In the genomic region with DNA sequence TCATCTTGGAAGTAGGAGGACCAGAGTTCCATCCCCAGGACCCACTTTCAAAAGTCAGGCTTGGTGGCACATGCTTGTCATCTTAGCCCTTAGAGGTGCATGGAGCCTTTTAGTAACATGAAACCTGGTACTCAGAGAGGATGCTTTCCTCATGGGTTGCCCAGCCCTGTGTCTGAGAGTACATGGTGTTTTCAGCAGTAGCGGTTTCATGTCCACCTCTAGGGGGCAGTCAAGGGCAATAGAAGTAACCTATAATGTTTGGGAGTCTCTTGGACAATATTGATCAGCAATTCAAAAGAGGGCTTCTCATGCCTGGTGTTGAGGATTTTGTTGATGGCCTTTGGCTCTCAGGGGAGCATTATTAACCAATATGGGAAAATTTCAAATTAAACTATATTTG, we compare ENCODE assay signal across 9 mouse cellular contexts. TPM values are rescaled to one million over a fixed set of nuclear protein-coding genes. Genes with fewer than 3 reads are reported as not detected.
A peak's percentile ranks its signal among the peaks of the same experiment; 100 is the strongest.
DNase-seq lines count a peak whose midpoint lies in the region; ATAC-seq lines count a peak whose summit lies in the region.
"Had no signal": no experiment of that assay in that cellular context is flagged by ENCODE, and none has a peak within 500 bp of the region (broad histone marks: within the 10 kb centered on the region; RNA-seq: fewer than 3 reads in every experiment).

No protein-coding gene starts in this region.

- H3K9ac ChIP-seq in limb, embryonic 11.5 days (ENCODE audit: low read length) = no peak overlapping the region
- H3K9ac ChIP-seq: liver, embryonic 15.5 days had no signal

- no peaks in the 10 kb centered on the region for H3K36me3 ChIP-seq in limb, embryonic 11.5 days (ENCODE audit: control insufficient read depth, insufficient read depth, low read length)
- H3K36me3 ChIP-seq: liver, embryonic 15.5 days had no signal

- peak; percentile 8 for DNase-seq in adrenal gland, postnatal 10 days
- no peak for DNase-seq in adrenal gland, postnatal 4 days (ENCODE audit: low spot score in 2 of 2)
- DNase-seq in layer of hippocampus, postnatal 10 days (ENCODE audit: low spot score in 2 of 2) = peak; percentile 16 to 43
- DNase-seq in layer of hippocampus, adult 9-10 months (ENCODE audit: low spot score) = no peak
- DNase-seq in ZHBTc4 (ENCODE audit: low read depth, low spot score) = peak; percentile 52
- DNase-seq in limb, embryonic 11.5 days (ENCODE audit: low spot score) = peak; percentile 58
- DNase-seq in testis, postnatal 10 days (ENCODE audit: low spot score) = no peak

- no peak overlapping the region for H3K27ac ChIP-seq in limb, embryonic 11.5 days (replicated peaks; ENCODE audit: low read depth, low read length)
- H3K27ac ChIP-seq: liver, embryonic 15.5 days had no signal

- H3K27me3 ChIP-seq in limb, embryonic 11.5 days (ENCODE audit: control insufficient read depth, insufficient read depth, low read length) = no peaks in the 10 kb centered on the region
- H3K27me3 ChIP-seq: liver, embryonic 15.5 days had no signal

- H3K4me3 ChIP-seq in limb, embryonic 11.5 days (ENCODE audit: low read depth, low read length) = no peak overlapping the region
- H3K4me3 ChIP-seq: liver, embryonic 15.5 days had no signal

- no peak overlapping the region for H3K4me2 ChIP-seq in limb, embryonic 11.5 days (ENCODE audit: low read depth, severe bottlenecking)
- H3K4me2 ChIP-seq: liver, embryonic 15.5 days had no signal

- 25% methylated on average over 1 of the region's 1 CpGs for WGBS in limb, embryonic 11.5 days

- H3K4me1 ChIP-seq in limb, embryonic 11.5 days (ENCODE audit: control insufficient read depth, insufficient read depth, low read length) = no peaks in the 10 kb centered on the region
- H3K4me1 ChIP-seq: liver, embryonic 15.5 days had no signal

- no peaks in the 10 kb centered on the region for H3K9me3 ChIP-seq in limb, embryonic 11.5 days (ENCODE audit: control insufficient read depth, low read length)
- H3K9me3 ChIP-seq: liver, embryonic 15.5 days had no signal

- no peak for ATAC-seq in limb, embryonic 11.5 days (ENCODE audit: insufficient number of reproducible peaks, low FRiP score, low TSS enrichment, low read depth)
- no peak for ATAC-seq in erythroid progenitor cell, adult 5-6 weeks (replicated peaks; ENCODE audit: low FRiP score, poor library complexity, severe bottlenecking)

RNA-seq across cellular contexts. Expression of gene Ddx18, which starts 33.3 kb away (rescaled TPM):
- total RNA-seq in adrenal gland, postnatal 10 days (2021) = 10 to 100 TPM; 36.6 to 37.7 TPM
- total RNA-seq in adrenal gland, postnatal 4 days (2021) = 10 to 100 TPM; 43.3 to 46.9 TPM
- total RNA-seq in layer of hippocampus, postnatal 10 days (2021) = 10 to 100 TPM; 26.8 to 27.6 TPM
- 80.5 and 90.2 TPM in 2 replicates for polyA plus RNA-seq in limb, embryonic 11.5 days (2014; fragmentation: Nextera tagmentation; extraction: Ambion mirVana)
- 35.0 and 43.6 TPM in 2 replicates for total RNA-seq in erythroid progenitor cell, adult 5-6 weeks (2015; ENCODE audit: low replicate concordance)
- 7.3 and 13.7 TPM in 2 replicates for total RNA-seq in erythroid progenitor cell, adult 5-6 weeks (2017; ENCODE audit: low replicate concordance)

Comparison
In these comparisons a context has a peak if more than half of its experiments do, and no peak if none do; other contexts are left out.
1. DNase-seq: peak in adrenal gland, postnatal 10 days (single experiment), layer of hippocampus, postnatal 10 days (2 of 2), ZHBTc4 (single experiment) and limb, embryonic 11.5 days (single experiment); none in adrenal gland, postnatal 4 days (0 of 2), layer of hippocampus, adult 9-10 months (single experiment) and testis, postnatal 10 days (single experiment).